Mouse (Mus musculus): ENCODE results near the gene Zfhx3. TPM values are rescaled to one million over a fixed set of nuclear protein-coding genes. Genes with fewer than 3 reads are reported as not detected.

Gene Zfhx3
- polyA plus RNA-seq, 1 experiment from 2014 or later: 4.3 TPM

DNA sequence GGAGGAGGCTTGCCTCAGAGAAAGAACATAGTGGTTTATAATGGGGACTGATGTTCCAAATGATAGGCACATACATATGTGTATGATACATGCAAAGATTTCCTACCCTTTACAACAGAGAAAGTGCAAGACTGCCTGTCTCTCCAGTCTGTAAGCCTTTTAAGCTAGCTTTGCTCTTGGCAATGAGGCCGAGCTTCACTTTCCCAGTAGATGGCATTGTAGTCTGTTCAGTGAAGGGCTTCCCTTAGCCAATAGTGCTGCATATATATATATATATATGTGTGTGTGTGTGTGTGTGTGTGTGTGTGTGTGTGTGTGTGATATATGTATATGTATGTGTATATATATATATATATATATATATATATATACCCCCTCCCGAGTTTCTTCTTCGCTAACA lies 13.4 kb downstream of the Zfhx3 start:
- DNase-seq (ENCODE audit: low read depth, low spot score) (no peak), ATAC-seq (no peak)
- peaks cover 41% of the 10 kb centered on the region for H3K27me3 ChIP-seq
- ChIA-PET CTCF (no interaction called here), POLR2A (interaction anchor here (0.7 kb wide), 1 partner anchor 117 kb away, joined by 5 read pairs; no protein-coding TSS in a partner anchor)
- TF ChIP-seq CTCF (IDR thresholded peaks at IDR 0.05): peak; percentile 12
- in situ Hi-C loops (cut with MboI; ENCODE audit: low pct_unique_long_range_greater_than_20kb): no loop called here

DNA sequence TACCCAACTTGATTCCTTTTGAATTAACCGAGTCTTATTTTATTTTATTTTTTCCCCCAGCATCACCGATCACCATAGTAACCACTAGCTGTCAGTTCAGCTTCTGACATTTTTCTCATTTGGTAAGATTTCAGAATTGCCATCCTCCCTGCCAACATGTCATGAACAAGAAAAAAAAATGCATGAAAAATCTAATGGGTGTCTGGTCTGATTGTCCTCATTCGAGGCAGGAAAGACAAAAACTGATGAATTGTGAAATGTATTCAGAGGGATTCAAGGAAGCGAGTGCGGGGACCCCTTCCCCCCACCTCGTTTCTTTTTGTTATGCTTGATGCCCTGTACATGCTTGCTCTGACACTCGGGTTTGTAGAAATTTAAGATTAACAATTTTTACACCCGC lies 15.1 kb downstream of the Zfhx3 start:
- no peak for TF ChIP-seq CTCF (IDR thresholded peaks at IDR 0.05)
- POLR2A ChIA-PET: no interaction called here
- CTCF ChIA-PET: no interaction called here
- peaks cover 43% of the 10 kb centered on the region for H3K27me3 ChIP-seq
- no peak for ATAC-seq
- in situ Hi-C loops (cut with MboI; ENCODE audit: low pct_unique_long_range_greater_than_20kb): no loop called here
- DNase-seq (ENCODE audit: low read depth, low spot score): no peak

DNA sequence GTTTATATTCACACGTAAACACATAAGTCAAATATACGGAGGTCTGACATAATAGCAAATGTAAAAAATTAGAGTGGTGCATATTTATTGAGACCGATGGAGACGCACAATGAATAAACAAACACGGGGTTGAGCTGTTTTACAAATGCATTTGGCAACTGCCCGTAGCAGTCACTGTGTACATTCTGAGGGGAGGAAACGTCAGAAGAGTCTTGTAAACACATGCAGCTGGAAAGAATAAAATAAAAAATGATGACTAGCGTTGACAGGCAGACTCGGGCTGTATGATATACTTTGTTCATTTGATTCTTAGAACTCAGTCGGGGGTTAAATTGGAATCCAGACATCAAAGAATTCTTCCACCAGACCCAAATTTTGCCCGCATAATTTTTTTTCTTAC lies 18.0 kb downstream of the Zfhx3 start:
- ATAC-seq: no peak
- in situ Hi-C loops (cut with MboI; ENCODE audit: low pct_unique_long_range_greater_than_20kb): no loop called here
- TF ChIP-seq CTCF (IDR thresholded peaks at IDR 0.05): no peak
- POLR2A ChIA-PET: no interaction called here
- CTCF ChIA-PET: no interaction called here
- peaks cover 47% of the 10 kb centered on the region for H3K27me3 ChIP-seq
- no peak for DNase-seq (ENCODE audit: low read depth, low spot score)

GRCm38 (mm10) chr8:107960878-107961277 lies 18.4 kb downstream of the Zfhx3 start:
- ChIA-PET CTCF (no interaction called here), POLR2A (no interaction called here)
- in situ Hi-C loops (cut with MboI; ENCODE audit: low pct_unique_long_range_greater_than_20kb): no loop called here
- TF ChIP-seq CTCF (IDR thresholded peaks at IDR 0.05): no peak
- no peak for ATAC-seq
- H3K27me3 ChIP-seq: peaks cover 44% of the 10 kb centered on the region
- DNase-seq (ENCODE audit: low read depth, low spot score): no peak

- CTCF ChIA-PET: interaction anchor here (1.3 kb wide), 1 partner anchor 10 kb away, joined by 3 read pairs; no protein-coding TSS in a partner anchor
- in situ Hi-C loops (cut with MboI; ENCODE audit: low pct_unique_long_range_greater_than_20kb): no loop called here
- no peak for ATAC-seq
Observed at GRCm38 (mm10) chr8:107972198-107972597, 29.8 kb downstream of the Zfhx3 start.

DNA sequence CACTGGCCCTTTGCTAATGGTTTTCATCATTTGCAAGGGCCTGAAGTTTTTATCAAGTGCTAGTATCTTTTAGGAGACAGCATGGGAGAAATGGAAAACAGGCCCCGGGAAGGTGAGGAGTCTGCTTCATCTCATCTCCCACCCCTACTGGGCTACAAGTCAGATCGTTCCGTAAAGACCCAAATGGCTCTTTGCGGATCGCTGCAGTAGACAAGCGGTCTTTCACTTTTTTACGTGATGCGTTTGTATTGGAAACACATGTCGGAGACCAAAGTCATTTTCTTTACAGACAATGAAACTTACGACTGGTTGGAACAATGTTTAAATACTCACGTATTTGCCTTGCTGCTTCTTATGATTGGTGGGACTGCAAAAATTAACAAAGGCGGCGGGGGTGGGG lies 32.0 kb downstream of the Zfhx3 start:
- ChIA-PET POLR2A (no interaction called here), CTCF (no interaction called here)
- H3K27me3 ChIP-seq: peaks cover 11% of the 10 kb centered on the region
- in situ Hi-C loops (cut with MboI; ENCODE audit: low pct_unique_long_range_greater_than_20kb): no loop called here
- no peak for TF ChIP-seq CTCF (IDR thresholded peaks at IDR 0.05)
- no peak for DNase-seq (ENCODE audit: low read depth, low spot score)
- ATAC-seq: no peak

More at GRCm38 (mm10) chr8:107972198-107972597, 29.8 kb downstream of the Zfhx3 start:
- POLR2A ChIA-PET: no interaction called here
- H3K27me3 ChIP-seq: peaks cover 11% of the 10 kb centered on the region
- no peak for TF ChIP-seq CTCF (IDR thresholded peaks at IDR 0.05)
- no peak for DNase-seq (ENCODE audit: low read depth, low spot score)

GRCm38 (mm10) chr8:107978247-107978646 lies 35.8 kb downstream of the Zfhx3 start:
- DNase-seq (ENCODE audit: low read depth, low spot score) (no peak), ATAC-seq (no peak)
- no peak for TF ChIP-seq CTCF (IDR thresholded peaks at IDR 0.05)
- ChIA-PET CTCF (no interaction called here), POLR2A (no interaction called here)
- peaks cover 11% of the 10 kb centered on the region for H3K27me3 ChIP-seq
- in situ Hi-C loops (cut with MboI; ENCODE audit: low pct_unique_long_range_greater_than_20kb): no loop called here

GRCm38 (mm10) chr8:107980618-107981017 lies 38.2 kb downstream of the Zfhx3 start:
- ChIA-PET CTCF (no interaction called here), POLR2A (no interaction called here)
- TF ChIP-seq CTCF (IDR thresholded peaks at IDR 0.05): no peak

GRCm38 (mm10) chr8:107986629-107987028 lies 44.2 kb downstream of the Zfhx3 start:
- peaks cover 16% of the 10 kb centered on the region for H3K27me3 ChIP-seq
- DNase-seq (ENCODE audit: low read depth, low spot score) (no peak), ATAC-seq (no peak)
- ChIA-PET POLR2A (interaction anchor here (0.6 kb wide), 1 partner anchor 1162 kb away, joined by 3 read pairs; no protein-coding TSS in a partner anchor), CTCF (no interaction called here)
- in situ Hi-C loops (cut with MboI; ENCODE audit: low pct_unique_long_range_greater_than_20kb): no loop called here
- TF ChIP-seq CTCF (IDR thresholded peaks at IDR 0.05): no peak

More at GRCm38 (mm10) chr8:107980618-107981017, 38.2 kb downstream of the Zfhx3 start:
- H3K27me3 ChIP-seq: peaks cover 18% of the 10 kb centered on the region
- DNase-seq (ENCODE audit: low read depth, low spot score) (no peak), ATAC-seq (no peak)
- in situ Hi-C loops (cut with MboI; ENCODE audit: low pct_unique_long_range_greater_than_20kb): no loop called here

DNA sequence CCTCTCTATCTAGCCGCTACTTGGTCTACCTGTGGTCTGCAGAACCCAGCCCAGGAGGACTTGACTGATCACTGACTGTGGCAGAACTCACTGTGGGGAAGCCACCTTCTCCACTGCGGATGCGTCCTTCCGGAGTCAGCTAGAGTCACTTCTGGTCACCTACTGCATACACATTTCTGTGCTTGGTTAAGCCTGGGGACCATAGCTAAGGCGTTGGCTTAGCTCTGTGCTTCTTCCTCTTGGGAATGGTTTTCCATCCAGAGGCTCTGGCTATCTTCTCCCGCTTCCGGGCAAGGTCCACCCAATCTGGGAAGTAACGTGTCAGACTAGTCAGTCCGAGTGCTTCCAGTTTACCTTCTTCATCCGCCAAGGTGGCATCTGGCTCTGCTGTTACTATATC lies 56.4 kb downstream of the Zfhx3 start:
- in situ Hi-C loops (cut with MboI; ENCODE audit: low pct_unique_long_range_greater_than_20kb): no loop called here
- no peak for TF ChIP-seq CTCF (IDR thresholded peaks at IDR 0.05)

GRCm38 (mm10) chr8:108011516-108011915 lies 69.1 kb downstream of the Zfhx3 start:
- no peak for DNase-seq (ENCODE audit: low read depth, low spot score)
- POLR2A ChIA-PET: interaction anchor here (0.5 kb wide), 1 partner anchor 61 kb away, joined by 5 read pairs; no protein-coding TSS in a partner anchor
- CTCF ChIA-PET: no interaction called here
- in situ Hi-C loops (cut with MboI; ENCODE audit: low pct_unique_long_range_greater_than_20kb): no loop called here
- no peak for ATAC-seq
- no peak for TF ChIP-seq CTCF (IDR thresholded peaks at IDR 0.05)
- H3K27me3 ChIP-seq: peaks cover 10% of the 10 kb centered on the region

More for the DNA sequence above, 56.4 kb downstream of the Zfhx3 start:
- CTCF ChIA-PET: no interaction called here
- DNase-seq (ENCODE audit: low read depth, low spot score): no peak
- no peak for ATAC-seq
- POLR2A ChIA-PET: no interaction called here
- no peaks in the 10 kb centered on the region for H3K27me3 ChIP-seq

GRCm38 (mm10) chr8:108017727-108018126 lies 75.3 kb downstream of the Zfhx3 start:
- in situ Hi-C loops (cut with MboI; ENCODE audit: low pct_unique_long_range_greater_than_20kb): no loop called here
- CTCF ChIA-PET: no interaction called here
- POLR2A ChIA-PET: no interaction called here
- ATAC-seq: no peak
- TF ChIP-seq CTCF (IDR thresholded peaks at IDR 0.05): no peak
- peaks cover 16% of the 10 kb centered on the region for H3K27me3 ChIP-seq
- no peak for DNase-seq (ENCODE audit: low read depth, low spot score)

Data from Patski (cell line).